Mouse (Mus musculus) cerebellum, adult 2 months (tissue): ENCODE measurements around the gene Pip4k2b.

Experiments used
- CTCF ChIP-seq: fragments of 200-500 bp; IDR thresholded peaks from 2 replicates; pipeline ENCODE4 v1.5.1; 2011; ENCODE audit warnings: low read depth, mild to moderate bottlenecking, control low read depth, low read length, moderate library complexity, borderline replicate concordance; ENCODE audit not compliant: insufficient read depth
- POLR2A ChIP-seq: fragments of 200-500 bp; IDR thresholded peaks from 2 replicates; pipeline ENCODE4 v1.6.1; 2011; ENCODE audit warnings: low read length, control low read depth, borderline replicate concordance; ENCODE audit not compliant: insufficient read depth

GRCm38 (mm10) chr11:97668160-97668559, 76.3 kb downstream of the Pip4k2b start:
- no peak for TF ChIP-seq CTCF
- no peak for TF ChIP-seq POLR2A
